Mouse (Mus musculus): ENCODE results near the gene Zfp689. TPM values are rescaled to one million over a fixed set of nuclear protein-coding genes. Genes with fewer than 3 reads are reported as not detected.

Gene Zfp689
- polyA plus RNA-seq, 1 experiment from 2014 or later, result 17.1 TPM

Small RNAs within 50 kb of the gene (microRNA-seq; reads per million reads assigned to microRNA genes)
- gene Gm47278 (not detected), gene Mir7060 (not detected)

Other genes with a start within 250 kb of the Zfp689 start
- gene Tbc1d10b, start 240.7 kb downstream of the Zfp689 start, polyA plus RNA-seq (2015; fragmentation: Nextera tagmentation; extraction: Ambion mirVana), result 33.6 and 35.1 TPM in 2 replicates
- gene Mylpf, start 240.3 kb downstream of the Zfp689 start, polyA plus RNA-seq (2015; fragmentation: Nextera tagmentation; extraction: Ambion mirVana), result 6.1 and 6.3 TPM in 2 replicates
- 70.7 and 71.5 TPM in 2 replicates for gene Zfp553, start 216.1 kb downstream of the Zfp689 start, polyA plus RNA-seq (2015; fragmentation: Nextera tagmentation; extraction: Ambion mirVana)
- 21.8 and 27.8 TPM in 2 replicates for gene Sept1, start 216.0 kb downstream of the Zfp689 start, polyA plus RNA-seq (2015; fragmentation: Nextera tagmentation; extraction: Ambion mirVana)
- gene Zfp771, start 204.9 kb downstream of the Zfp689 start, polyA plus RNA-seq (2015; fragmentation: Nextera tagmentation; extraction: Ambion mirVana), result 65.2 and 65.9 TPM in 2 replicates
- gene Dctpp1, start 188.4 kb downstream of the Zfp689 start, polyA plus RNA-seq (2015; fragmentation: Nextera tagmentation; extraction: Ambion mirVana), result 159 and 166 TPM in 2 replicates
- 48.7 and 49.5 TPM in 2 replicates for gene Sephs2, start 175.1 kb downstream of the Zfp689 start, polyA plus RNA-seq (2015; fragmentation: Nextera tagmentation; extraction: Ambion mirVana)
- gene Itgal, start 152.9 kb downstream of the Zfp689 start, polyA plus RNA-seq (2015; fragmentation: Nextera tagmentation; extraction: Ambion mirVana), result 0.22 and 0.28 TPM in 2 replicates
- gene Zfp768, start 103.6 kb downstream of the Zfp689 start, polyA plus RNA-seq (2015; fragmentation: Nextera tagmentation; extraction: Ambion mirVana), result 12.1 and 12.7 TPM in 2 replicates
- 7.6 and 8.9 TPM in 2 replicates for gene Zfp747, start 73.1 kb downstream of the Zfp689 start, polyA plus RNA-seq (2015; fragmentation: Nextera tagmentation; extraction: Ambion mirVana)
- gene 9130019O22Rik, start 62.0 kb downstream of the Zfp689 start, polyA plus RNA-seq (2015; fragmentation: Nextera tagmentation; extraction: Ambion mirVana), result 4.8 and 5.5 TPM in 2 replicates
- 5.4 and 5.9 TPM in 2 replicates for gene E430018J23Rik, start 55.5 kb downstream of the Zfp689 start, polyA plus RNA-seq (2015; fragmentation: Nextera tagmentation; extraction: Ambion mirVana)
- 4.6 and 6.1 TPM in 2 replicates for gene Zfp764, start 42.3 kb downstream of the Zfp689 start, polyA plus RNA-seq (2015; fragmentation: Nextera tagmentation; extraction: Ambion mirVana)
- 27.8 and 29.5 TPM in 2 replicates for gene Zfp688, start 27.1 kb downstream of the Zfp689 start, polyA plus RNA-seq (2015; fragmentation: Nextera tagmentation; extraction: Ambion mirVana)
- gene Prr14, start 10.5 kb upstream of the Zfp689 start, polyA plus RNA-seq (2015; fragmentation: Nextera tagmentation; extraction: Ambion mirVana), result 48.5 and 50.9 TPM in 2 replicates
- gene Fbrs, start 30.0 kb upstream of the Zfp689 start, polyA plus RNA-seq (2015; fragmentation: Nextera tagmentation; extraction: Ambion mirVana), result 12.7 and 13.2 TPM in 2 replicates
- gene Srcap, start 62.8 kb upstream of the Zfp689 start, polyA plus RNA-seq (2015; fragmentation: Nextera tagmentation; extraction: Ambion mirVana), result 54.1 and 64.2 TPM in 2 replicates
- 17.2 and 17.7 TPM in 2 replicates for gene Gm42715, start 70.4 kb upstream of the Zfp689 start, polyA plus RNA-seq (2015; fragmentation: Nextera tagmentation; extraction: Ambion mirVana)
- gene Tmem265, start 112.2 kb upstream of the Zfp689 start, polyA plus RNA-seq (2015; fragmentation: Nextera tagmentation; extraction: Ambion mirVana), result 3.7 and 5.3 TPM in 2 replicates
- 59.7 and 62.3 TPM in 2 replicates for gene Phkg2, start 124.2 kb upstream of the Zfp689 start, polyA plus RNA-seq (2015; fragmentation: Nextera tagmentation; extraction: Ambion mirVana)
- gene Ccdc189, start 139.4 kb upstream of the Zfp689 start, polyA plus RNA-seq (2015; fragmentation: Nextera tagmentation; extraction: Ambion mirVana), result 11.8 TPM in 2 replicates
- gene Rnf40, start 139.6 kb upstream of the Zfp689 start, polyA plus RNA-seq (2015; fragmentation: Nextera tagmentation; extraction: Ambion mirVana), result 51.1 and 52.4 TPM in 2 replicates
- gene Zfp629, start 166.6 kb upstream of the Zfp689 start, polyA plus RNA-seq (2015; fragmentation: Nextera tagmentation; extraction: Ambion mirVana), result 18.7 and 18.9 TPM in 2 replicates

Measured in forebrain, embryonic 15.5 days (tissue).